Mouse (Mus musculus): ENCODE measurements at regions not wholly inside any gene's neighbourhood (a gene's known extent, or its start where the extent isn't known, plus 50 kb on each side); places are given as distances from the start of the nearest gene placed in this dataset. TPM values are rescaled to one million over a fixed set of nuclear protein-coding genes. Genes with fewer than 3 reads are reported as not detected.

- no peak for DNase-seq (ENCODE audit: low spot score)
Measured at GRCm38 (mm10) chr9:112431920-112432437, 196.2 kb upstream of the Arpp21 start.

GRCm38 (mm10) chr9:112429196-112429595 is 193.5 kb upstream of the Arpp21 start:
- no peak for DNase-seq (ENCODE audit: low spot score)

- DNase-seq (ENCODE audit: low spot score), result no peak
Measured at GRCm38 (mm10) chr9:112405772-112406315, 170.1 kb upstream of the Arpp21 start.

DNA sequence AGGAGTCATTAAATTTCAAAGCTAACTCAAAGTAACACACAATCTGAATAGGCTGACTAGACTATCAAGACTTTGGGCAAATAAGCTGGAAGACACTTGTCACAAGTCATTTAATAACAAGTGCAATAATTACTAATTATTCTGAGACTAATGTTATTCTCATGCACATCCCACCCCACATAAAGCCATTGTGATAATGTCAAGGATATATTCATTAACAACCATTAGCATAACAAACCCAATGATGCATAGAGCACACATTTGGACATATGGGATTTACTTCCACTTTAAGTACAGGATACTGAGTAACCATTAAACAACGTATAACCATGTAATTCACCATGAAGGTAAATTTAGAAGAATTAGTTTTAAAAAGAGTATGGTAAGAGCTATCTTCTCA is 135.0 kb upstream of the Arpp21 start:
- no peak for DNase-seq (ENCODE audit: low spot score)

GRCm38 (mm10) chr9:112367291-112367690 is 131.6 kb upstream of the Arpp21 start:
- DNase-seq (ENCODE audit: low spot score), result no peak

DNA sequence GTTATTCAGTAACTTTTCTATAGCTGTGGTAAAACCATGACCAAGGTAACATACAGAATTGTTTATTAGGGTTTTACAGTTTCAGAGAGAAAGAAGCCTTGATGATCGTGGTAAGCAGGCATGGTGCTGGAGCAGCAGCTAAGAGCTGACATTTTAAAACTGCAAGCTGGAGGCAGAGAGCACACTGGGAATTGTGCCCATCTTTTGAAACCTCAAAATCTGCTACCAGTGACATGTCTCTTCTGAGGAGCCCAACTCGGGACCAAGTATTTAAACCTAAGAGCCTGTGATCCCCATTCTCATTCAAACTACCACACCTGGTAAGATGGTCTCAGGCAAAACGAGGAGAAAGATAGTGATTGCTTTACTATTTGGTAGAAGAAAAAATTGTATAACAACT is 125.6 kb upstream of the Arpp21 start:
- DNase-seq (ENCODE audit: low spot score), result no peak

DNA sequence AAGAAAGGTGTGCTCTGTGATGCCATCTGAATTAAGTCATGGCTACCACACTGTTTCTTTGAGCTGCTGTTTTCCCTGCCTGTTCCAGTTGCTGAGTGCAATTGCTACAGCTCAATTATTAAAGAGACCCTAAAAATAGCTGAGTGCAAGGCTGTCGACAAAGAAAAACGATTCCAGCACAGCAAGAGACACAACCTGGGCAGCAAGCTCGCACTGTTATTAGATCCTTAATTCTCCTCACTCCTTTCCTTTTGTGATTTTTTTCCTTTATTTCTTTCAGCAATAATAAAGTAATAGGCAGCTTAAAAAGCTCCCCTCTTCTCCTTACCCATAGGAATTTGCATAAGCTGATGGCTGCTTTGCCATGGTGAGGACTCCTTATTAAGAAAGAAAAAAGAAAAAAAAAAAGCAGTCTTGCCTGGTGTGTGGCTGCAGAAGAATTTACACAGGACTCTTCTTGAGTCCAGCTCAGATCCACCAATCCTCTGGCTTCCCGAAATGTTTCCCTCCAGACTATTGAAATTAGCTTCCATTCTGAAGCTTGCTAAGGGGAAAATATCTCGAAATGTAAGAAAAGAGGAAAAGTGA is 123.1 kb upstream of the Arpp21 start:
- no peak for DNase-seq (ENCODE audit: low spot score)

DNA sequence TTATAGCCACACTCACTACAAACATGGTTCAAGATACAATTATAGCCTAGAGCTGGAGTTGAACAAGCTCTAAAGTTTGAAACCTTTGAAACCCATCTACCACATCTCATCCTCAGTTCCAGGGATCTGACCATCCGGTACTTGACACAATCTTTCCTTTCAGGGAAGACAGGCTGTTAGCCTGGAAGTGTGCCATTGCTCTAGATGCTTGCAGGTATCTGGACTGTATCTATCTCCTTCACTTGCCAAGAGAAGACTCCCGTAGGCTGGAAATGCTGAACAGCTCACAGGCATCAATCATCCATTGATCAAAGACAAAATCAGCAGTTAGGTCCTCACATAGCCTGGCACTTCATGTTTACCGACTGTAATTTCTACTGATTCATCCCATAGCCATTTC is 117.5 kb upstream of the Arpp21 start:
- no peak for DNase-seq (ENCODE audit: low spot score)

DNA sequence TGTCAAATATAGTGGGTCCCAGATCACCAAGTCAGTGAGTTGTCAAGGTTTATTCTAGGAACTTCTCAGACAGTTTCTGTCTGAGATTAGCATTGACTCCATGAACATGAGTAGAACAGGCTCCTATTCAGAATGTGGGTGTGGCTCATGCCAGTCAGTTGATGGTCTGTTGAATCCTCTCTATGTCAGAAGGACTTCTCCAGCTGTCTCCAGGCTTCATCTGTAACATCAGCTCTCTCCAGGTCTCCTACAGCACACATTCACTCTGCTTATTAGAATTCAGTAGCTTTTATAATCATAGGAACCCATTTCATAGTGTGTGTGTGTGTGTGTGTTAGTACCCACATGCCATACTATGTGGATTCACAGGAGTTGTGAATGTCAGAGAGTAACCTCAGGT is 113.2 kb upstream of the Arpp21 start:
- no peak for DNase-seq (ENCODE audit: low spot score)

DNA sequence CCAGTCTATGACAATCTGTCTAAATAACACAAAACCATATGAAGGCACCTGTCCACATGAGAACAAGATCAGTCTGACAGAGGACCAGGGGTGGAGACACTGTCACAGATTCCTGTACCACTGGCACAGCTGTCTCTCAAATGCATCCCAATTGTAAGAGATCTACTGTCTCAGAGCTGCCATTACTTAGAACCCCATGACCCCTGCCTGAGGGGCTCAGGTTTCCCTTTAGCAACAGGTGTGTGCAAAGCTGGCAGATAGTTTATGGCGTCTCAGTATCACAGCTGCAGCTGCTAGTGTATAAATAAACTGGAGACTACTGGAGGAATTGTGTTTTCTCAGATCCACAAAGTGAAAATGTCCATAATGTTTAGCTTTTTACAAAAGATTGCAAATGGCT is 109.1 kb upstream of the Arpp21 start:
- DNase-seq (ENCODE audit: low spot score), result peak; percentile 38

- no peak for DNase-seq (ENCODE audit: low spot score)
Measured at GRCm38 (mm10) chr9:112340363-112340762, 104.6 kb upstream of the Arpp21 start.

DNA sequence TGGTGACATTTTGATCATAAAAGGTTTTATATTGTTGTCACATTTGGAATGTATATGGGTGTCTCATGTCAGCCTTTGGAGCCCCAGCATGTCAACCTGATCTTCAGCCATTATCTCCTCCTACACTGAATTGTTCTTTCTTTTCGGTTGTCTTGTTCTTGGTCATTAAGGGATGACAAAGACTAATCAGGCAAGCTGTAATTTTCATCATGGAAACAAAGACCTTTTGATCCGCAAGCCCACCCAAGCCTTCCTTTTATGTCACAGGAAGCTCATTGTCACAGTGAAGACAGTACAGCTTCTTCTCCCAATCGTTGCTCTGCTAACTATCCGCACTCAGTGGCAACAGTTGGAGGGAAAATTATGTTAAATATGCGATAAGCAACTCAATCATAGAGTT is 84.3 kb upstream of the Arpp21 start:
- no peak for DNase-seq (ENCODE audit: low spot score)

GRCm38 (mm10) chr9:112308950-112309349 is 73.2 kb upstream of the Arpp21 start:
- DNase-seq (ENCODE audit: low spot score), result no peak

GRCm38 (mm10) chr9:112307837-112308236 is 72.1 kb upstream of the Arpp21 start:
- no peak for DNase-seq (ENCODE audit: low spot score)

DNA sequence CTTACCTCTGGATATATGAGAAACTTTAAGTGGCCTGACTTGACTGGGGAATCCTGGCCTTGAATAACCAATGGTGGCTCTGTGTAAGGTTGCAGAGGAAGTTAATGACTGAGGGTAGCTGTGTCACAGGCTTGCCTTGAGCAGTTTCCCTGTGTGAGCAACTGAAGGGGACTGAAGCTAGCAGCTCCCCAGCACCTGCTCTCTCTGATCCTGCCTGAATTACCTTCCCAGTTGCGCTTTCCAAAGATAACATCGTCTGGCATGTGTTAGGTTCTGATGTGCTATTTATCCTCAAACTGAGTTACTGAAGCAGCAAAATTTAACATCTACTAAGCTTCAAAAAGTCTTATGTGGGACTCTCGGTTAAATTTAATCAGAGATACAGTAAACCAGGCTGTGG is 56.1 kb upstream of the Arpp21 start:
- DNase-seq (ENCODE audit: low spot score), result no peak

Small RNA genes in the stretch of these regions (microRNA-seq; reads per million reads assigned to microRNA genes)
- gene Gm27847, result not detected
